Mouse (Mus musculus): Measurements from ENCODE around the gene Flrt1. TPM values are rescaled to one million over a fixed set of nuclear protein-coding genes. Genes with fewer than 3 reads are reported as not detected.

Gene Flrt1
- total and polyA plus RNA-seq, 3 experiments = not detected

- Histone ChIP-seq H3K79me2 (replicated peaks; ENCODE audit: control insufficient read depth, extremely low read depth, insufficient read depth, poor library complexity, severe bottlenecking) (no peaks in the 10 kb centered on the region), H3K27me3 (replicated peaks) (peaks cover 79% of the 10 kb centered on the region), H3K4me2 (ENCODE audit: insufficient read depth, low read depth, poor library complexity, severe bottlenecking) (peak overlapping the region; percentile 89), H3K36me3 (replicated peaks in 1 of 2; ENCODE audit: control insufficient read depth in 1 of 2, insufficient read depth in 1 of 2, low read length in 1 of 2) (no peaks in the 10 kb centered on the region), H3K9ac (ENCODE audit: insufficient read depth, low read depth) (no peak overlapping the region; the same call in 1 of the 2 replicates), H3K9me3 (replicated peaks; ENCODE audit: low read length) (peaks cover 2% of the 10 kb centered on the region), H3K27ac (ENCODE audit: insufficient read depth, low read depth) (no peak overlapping the region), H3K4me3 (replicated peaks in 1 of 3; ENCODE audit: low read depth in 2 of 3, low read length in 2 of 3, poor library complexity in 1 of 3) (peak overlapping the region; percentile 18 to 57 (median 44)), H3K4me1 (ENCODE audit: control insufficient read depth in 1 of 2, insufficient read depth in 2 of 2) (peaks cover 9 to 22% of the 10 kb centered on the region in 2 experiments)
- dilution Hi-C loops (cut with MboI; ENCODE audit: extremely low pct_ligation_motif_present, extremely low pct_unique_long_range_greater_than_20kb, low sequenced_read_pairs) (no loop called here), in situ Hi-C loops (cut with MboI; ENCODE audit: low pct_ligation_motif_present, low pct_unique_long_range_greater_than_20kb, low sequenced_read_pairs) (loop anchor here (5.0 to 25.0 kb wide), 2 partner anchors 150 to 355 kb away; partner anchors contain the start of genes 2700081O15Rik and Otub1)
- DNase-seq (ENCODE audit: extremely low read depth) = no peak
- TF ChIP-seq TBP (conservative IDR thresholded peaks at IDR 0.05; ENCODE audit: low read depth, low read length) (no peak), SIN3A (IDR thresholded peaks at IDR 0.05; ENCODE audit: low read length) (0 out of 2 replicates have a peak, but pooled peaks have one; percentile 10), EP300 (IDR thresholded peaks at IDR 0.05; ENCODE audit: low read length) (no peak), POLR2AphosphoS2 (IDR thresholded peaks at IDR 0.05; ENCODE audit: low read depth, low read length) (no peak), MAX (IDR thresholded peaks at IDR 0.05; ENCODE audit: low read length) (no peak), ZNF384 (IDR thresholded peaks at IDR 0.05; ENCODE audit: low read depth, low read length) (no peak), ETS1 (conservative IDR thresholded peaks at IDR 0.05; ENCODE audit: low read depth, low read length) (no peak), MXI1 (IDR thresholded peaks at IDR 0.05; ENCODE audit: low read depth, low read length) (no peak)
Measured at GRCm38 (mm10) chr19:7057126-7057721, 48.3 kb downstream of the Flrt1 start.

- dilution Hi-C loops (cut with MboI; ENCODE audit: extremely low pct_ligation_motif_present, extremely low pct_unique_long_range_greater_than_20kb, low sequenced_read_pairs) = no loop called here
Measured at GRCm38 (mm10) chr19:7056248-7057087, 49.1 kb downstream of the Flrt1 start, which contains the start of gene Macrod1. TSS of gene Macrod1 (plus strand) at chr19:7056810.

More at GRCm38 (mm10) chr19:7056248-7057087, 49.1 kb downstream of the Flrt1 start, which contains the start of gene Macrod1:
- in situ Hi-C loops (cut with MboI; ENCODE audit: low pct_ligation_motif_present, low pct_unique_long_range_greater_than_20kb, low sequenced_read_pairs) = loop anchor here (5.0 to 25.0 kb wide), 2 partner anchors 151 to 356 kb away; partner anchors contain the start of genes 2700081O15Rik and Otub1
- peak; percentile 28 for DNase-seq (ENCODE audit: extremely low read depth)
- peaks cover 9 to 22% of the 10 kb centered on the region in 2 experiments for H3K4me1 ChIP-seq (ENCODE audit: control insufficient read depth in 1 of 2, insufficient read depth in 2 of 2)
- H3K27me3 ChIP-seq (replicated peaks) = peaks cover 78% of the 10 kb centered on the region
- H3K4me3 ChIP-seq (replicated peaks in 1 of 3; ENCODE audit: low read depth in 2 of 3, low read length in 2 of 3, poor library complexity in 1 of 3) = peak within 1 kb of the TSS; percentile 18 to 57 (median 44)
- H3K4me2 ChIP-seq (ENCODE audit: insufficient read depth, low read depth, poor library complexity, severe bottlenecking) = peak within 1 kb of the TSS; percentile 89
- H3K9ac ChIP-seq (ENCODE audit: insufficient read depth, low read depth) = peak within 1 kb of the TSS; percentile 4; the same call in 1 of the 2 replicates
- H3K9me3 ChIP-seq (replicated peaks; ENCODE audit: low read length) = peaks cover 2% of the 10 kb centered on the region
- H3K36me3 ChIP-seq (replicated peaks in 1 of 2; ENCODE audit: control insufficient read depth in 1 of 2, insufficient read depth in 1 of 2, low read length in 1 of 2) = no peaks in the 10 kb centered on the region
- TF ChIP-seq TBP (conservative IDR thresholded peaks at IDR 0.05; ENCODE audit: low read depth, low read length) (no peak), ZNF384 (IDR thresholded peaks at IDR 0.05; ENCODE audit: low read depth, low read length) (no peak), IRF4 (IDR thresholded peaks at IDR 0.05; ENCODE audit: low read depth, low read length) (0 out of 2 replicates have a peak, but pooled peaks have one; percentile 13), RCOR1 (conservative IDR thresholded peaks at IDR 0.05; ENCODE audit: low read depth, low read length) (no peak), MYC (IDR thresholded peaks at IDR 0.05; ENCODE audit: low read depth, low read length) (peak; percentile 49; the same call in 1 of the 2 replicates), BHLHE40 (IDR thresholded peaks at IDR 0.05; ENCODE audit: low read depth, low read length) (peak; percentile 93), NRF1 (IDR thresholded peaks at IDR 0.05; ENCODE audit: low read depth, low read length) (peak; percentile 41; the same call in 1 of the 2 replicates), PAX5 (IDR thresholded peaks at IDR 0.05; ENCODE audit: low read length) (no peak), MEF2A (IDR thresholded peaks at IDR 0.05; ENCODE audit: borderline replicate concordance, low read depth, low read length) (0 out of 2 replicates have a peak, but pooled peaks have one; percentile 19), KAT2A (IDR thresholded peaks at IDR 0.05; ENCODE audit: insufficient replicate concordance, low read length) (0 out of 2 replicates have a peak, but pooled peaks have one; percentile 23), USF1 (IDR thresholded peaks at IDR 0.05; ENCODE audit: low read depth, low read length) (no peak), MAX (IDR thresholded peaks at IDR 0.05; ENCODE audit: low read length) (peak; percentile 70; the same call in 1 of the 2 replicates), SIN3A (IDR thresholded peaks at IDR 0.05; ENCODE audit: low read length) (0 out of 2 replicates have a peak, but pooled peaks have one; percentile 47), HCFC1 (IDR thresholded peaks at IDR 0.05; ENCODE audit: low read depth, low read length) (peak; percentile 83), MAFK (IDR thresholded peaks at IDR 0.05; ENCODE audit: insufficient replicate concordance, low read length) (no peak), USF2 (conservative IDR thresholded peaks at IDR 0.05; ENCODE audit: low read depth, low read length) (no peak), MXI1 (IDR thresholded peaks at IDR 0.05; ENCODE audit: low read depth, low read length) (peak; percentile 84; the same call in 1 of the 2 replicates)
- no peaks in the 10 kb centered on the region for H3K79me2 ChIP-seq (replicated peaks; ENCODE audit: control insufficient read depth, extremely low read depth, insufficient read depth, poor library complexity, severe bottlenecking)
- no peak within 1 kb of the TSS for H3K27ac ChIP-seq (ENCODE audit: insufficient read depth, low read depth)

Measured in CH12.LX (cell line).